Mouse (Mus musculus) layer of hippocampus, adult 11-12 months (tissue): ENCODE results near the gene Prdm16.

ENCODE experiments used
- DNase-seq: peaks from one replicate; pipeline ENCODE4 v3.0.0; 2022; ENCODE audit warnings: low spot score

Prdm16 gene

GRCm38 (mm10) chr4:154269520-154269919 lies 367.2 kb downstream of the Prdm16 start:
- DNase-seq: no peak

DNA sequence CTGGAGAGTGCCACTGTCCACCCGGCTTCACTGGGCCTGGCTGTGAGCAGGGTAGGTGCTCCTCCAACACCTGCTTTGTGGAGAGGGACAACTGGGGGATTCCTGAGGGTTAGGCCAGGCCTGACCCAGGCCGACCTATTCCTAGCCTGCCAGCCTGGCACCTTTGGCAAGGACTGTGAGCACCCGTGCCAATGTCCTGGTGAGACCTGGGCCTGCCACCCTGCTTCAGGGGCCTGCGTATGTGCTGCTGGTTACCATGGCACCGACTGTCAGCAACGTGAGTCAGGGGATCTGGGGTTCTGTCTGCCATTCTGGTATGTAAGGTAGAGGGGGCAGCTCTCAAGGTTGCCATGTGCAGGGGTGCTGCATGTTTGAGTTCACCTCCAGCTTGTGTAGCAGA lies 369.2 kb downstream of the Prdm16 start:
- DNase-seq: no peak
